Mouse (Mus musculus) liver, postnatal 0 days (tissue): ENCODE results near the gene Pxn.

ENCODE experiments used
- CTCF ChIP-seq: sonication (generic); IDR thresholded peaks from 2 replicates; pipeline ENCODE4 v1.5.1; 2016; ENCODE audit warnings: antibody characterized with exemption, low read depth
- EP300 ChIP-seq: IDR thresholded peaks from 2 replicates; pipeline ENCODE4 v1.6.1; 2016; ENCODE audit warnings: antibody characterized with exemption, low read depth, mild to moderate bottlenecking

DNA sequence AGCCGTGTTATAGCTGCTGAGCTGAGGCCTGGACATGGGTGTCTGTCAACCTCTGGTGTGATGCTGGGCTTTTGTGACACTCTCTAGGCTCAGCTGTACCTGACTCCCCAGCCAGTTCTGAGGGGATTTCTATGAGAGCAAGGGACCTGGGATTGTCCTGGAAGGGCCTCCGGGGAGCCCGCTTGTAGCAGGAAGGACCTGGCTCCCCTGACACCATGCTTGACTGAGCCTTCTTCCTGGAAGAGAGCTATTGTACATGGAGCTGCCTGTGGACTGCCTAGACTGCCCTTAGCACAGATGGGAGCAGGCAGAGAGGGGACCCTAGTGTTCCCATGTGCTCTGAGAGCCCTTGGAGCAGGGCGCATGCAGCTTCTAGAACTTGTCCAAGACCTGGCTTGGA is 18.9 kb downstream of the Pxn start:
- no peak for TF ChIP-seq CTCF
- no peak for TF ChIP-seq EP300
